Mouse (Mus musculus): Measurements from ENCODE around the gene Gli3. TPM values are rescaled to one million over a fixed set of nuclear protein-coding genes. Genes with fewer than 3 reads are reported as not detected.

Gene Gli3
- total and polyA plus RNA-seq, 2 experiments from 2014 or later: 3.4 to 6.4 TPM

- H3K4me1 ChIP-seq (ENCODE audit: insufficient read depth): peaks cover 8% of the 10 kb centered on the region; the same call in 1 of the 2 replicates
- H3K27ac ChIP-seq (ENCODE audit: low read depth, low read length): no peak overlapping the region
- no peaks in the 10 kb centered on the region for H3K36me3 ChIP-seq (ENCODE audit: insufficient read depth)
- H3K27me3 ChIP-seq (ENCODE audit: insufficient read depth, low read length): no peaks in the 10 kb centered on the region
- no peak overlapping the region for H3K9ac ChIP-seq
- DNase-seq (peak; percentile 54), ATAC-seq (no peak)
- TF ChIP-seq CTCF (IDR thresholded peaks at IDR 0.05; ENCODE audit: low read depth): no peak
- H3K9me3 ChIP-seq (ENCODE audit: low read length): no peaks in the 10 kb centered on the region
- 24% methylated on average over 8 of the region's 8 CpGs for WGBS
- 0 out of 2 replicates have a peak overlapping the region, but pooled peaks have one; percentile 0 for H3K4me3 ChIP-seq (ENCODE audit: low read depth, low read length)
- peak overlapping the region; percentile 33 for H3K4me2 ChIP-seq (ENCODE audit: low read depth)
These were observed 87.1 kb downstream of the Gli3 start for GRCm38 (mm10) chr13:15550027-15550602.

GRCm38 (mm10) chr13:15550731-15551130 lies 87.7 kb downstream of the Gli3 start:
- Histone ChIP-seq H3K9me3 (ENCODE audit: low read length) (no peaks in the 10 kb centered on the region), H3K9ac (no peak overlapping the region), H3K4me1 (ENCODE audit: insufficient read depth) (peaks cover 3% of the 10 kb centered on the region; the same call in 1 of the 2 replicates), H3K36me3 (ENCODE audit: insufficient read depth) (no peaks in the 10 kb centered on the region), H3K4me3 (ENCODE audit: low read depth, low read length) (0 out of 2 replicates have a peak overlapping the region, but pooled peaks have one; percentile 0), H3K27ac (ENCODE audit: low read depth, low read length) (no peak overlapping the region), H3K4me2 (ENCODE audit: low read depth) (peak overlapping the region; percentile 33), H3K27me3 (ENCODE audit: insufficient read depth, low read length) (no peaks in the 10 kb centered on the region)
- DNase-seq: peak; percentile 54
- WGBS: 31% methylated on average over 6 of the region's 6 CpGs
- no peak for TF ChIP-seq CTCF (IDR thresholded peaks at IDR 0.05; ENCODE audit: low read depth)
- peak; percentile 66 for ATAC-seq

GRCm38 (mm10) chr13:15552009-15552408 lies 89.0 kb downstream of the Gli3 start:
- Histone ChIP-seq H3K27me3 (ENCODE audit: insufficient read depth, low read length) (no peaks in the 10 kb centered on the region), H3K4me2 (ENCODE audit: low read depth) (no peak overlapping the region), H3K4me1 (ENCODE audit: insufficient read depth) (no peaks in the 10 kb centered on the region; the same call in 1 of the 2 replicates), H3K4me3 (ENCODE audit: low read depth, low read length) (no peak overlapping the region), H3K9me3 (ENCODE audit: low read length) (no peaks in the 10 kb centered on the region), H3K9ac (no peak overlapping the region), H3K27ac (ENCODE audit: low read depth, low read length) (no peak overlapping the region), H3K36me3 (ENCODE audit: insufficient read depth) (no peaks in the 10 kb centered on the region)
- 55% methylated on average over 3 of the region's 3 CpGs for WGBS
- no peak for TF ChIP-seq CTCF (IDR thresholded peaks at IDR 0.05; ENCODE audit: low read depth)
- no peak for ATAC-seq
- no peak for DNase-seq

GRCm38 (mm10) chr13:15556646-15557098 lies 93.6 kb downstream of the Gli3 start:
- H3K9ac ChIP-seq: no peak overlapping the region
- 11% methylated on average over 2 of the region's 2 CpGs for WGBS
- no peaks in the 10 kb centered on the region for H3K9me3 ChIP-seq (ENCODE audit: low read length)
- peak; percentile 49 for DNase-seq
- H3K4me1 ChIP-seq (ENCODE audit: insufficient read depth): no peaks in the 10 kb centered on the region
- peak; percentile 51 for TF ChIP-seq CTCF (IDR thresholded peaks at IDR 0.05; ENCODE audit: low read depth)
- H3K27me3 ChIP-seq (ENCODE audit: insufficient read depth, low read length): no peaks in the 10 kb centered on the region
- H3K4me2 ChIP-seq (ENCODE audit: low read depth): no peak overlapping the region
- H3K27ac ChIP-seq (ENCODE audit: low read depth, low read length): no peak overlapping the region
- H3K4me3 ChIP-seq (ENCODE audit: low read depth, low read length): no peak overlapping the region
- no peaks in the 10 kb centered on the region for H3K36me3 ChIP-seq (ENCODE audit: insufficient read depth)
- peak; percentile 83 for ATAC-seq

GRCm38 (mm10) chr13:15561441-15561840 lies 98.4 kb downstream of the Gli3 start:
- Histone ChIP-seq H3K36me3 (ENCODE audit: insufficient read depth) (no peaks in the 10 kb centered on the region), H3K4me2 (ENCODE audit: low read depth) (no peak overlapping the region), H3K27me3 (ENCODE audit: insufficient read depth, low read length) (no peaks in the 10 kb centered on the region), H3K9ac (no peak overlapping the region), H3K4me3 (ENCODE audit: low read depth, low read length) (no peak overlapping the region), H3K4me1 (ENCODE audit: insufficient read depth) (no peaks in the 10 kb centered on the region), H3K27ac (ENCODE audit: low read depth, low read length) (no peak overlapping the region), H3K9me3 (ENCODE audit: low read length) (no peaks in the 10 kb centered on the region)
- no peak for TF ChIP-seq CTCF (IDR thresholded peaks at IDR 0.05; ENCODE audit: low read depth)
- no peak for DNase-seq
- WGBS: 81% methylated on average over 3 of the region's 3 CpGs
- ATAC-seq: no peak

GRCm38 (mm10) chr13:15570908-15571568 lies 108.0 kb downstream of the Gli3 start:
- H3K9ac ChIP-seq: peak overlapping the region; percentile 4; the same call in 1 of the 2 replicates

More at GRCm38 (mm10) chr13:15570908-15571568, 108.0 kb downstream of the Gli3 start:
- 22% methylated on average over 15 of the region's 15 CpGs for whole genome bisulfite sequencing
- no peaks in the 10 kb centered on the region for H3K9me3 ChIP-seq (ENCODE audit: low read length)
- H3K27ac ChIP-seq (ENCODE audit: low read depth, low read length): no peak overlapping the region; the same call in 1 of the 2 replicates
- ATAC-seq: peak; percentile 56; the same call in 1 of the 2 replicates
- H3K36me3 ChIP-seq (ENCODE audit: insufficient read depth): no peaks in the 10 kb centered on the region
- no peak for TF ChIP-seq CTCF (IDR thresholded peaks at IDR 0.05; ENCODE audit: low read depth)
- no peaks in the 10 kb centered on the region for H3K27me3 ChIP-seq (ENCODE audit: insufficient read depth, low read length)
- peak overlapping the region; percentile 20; the same call in 1 of the 2 replicates for H3K4me3 ChIP-seq (ENCODE audit: low read depth, low read length)
- peak overlapping the region; percentile 40 for H3K4me2 ChIP-seq (ENCODE audit: low read depth)
- peak; percentile 53 for DNase-seq
- H3K4me1 ChIP-seq (ENCODE audit: insufficient read depth): no peaks in the 10 kb centered on the region

All from forebrain, postnatal 0 days (tissue).